Mouse (Mus musculus) neural tube, embryonic 12.5 days (tissue): Measurements from ENCODE around the gene 4930444G20Rik. TPM values are rescaled to one million over a fixed set of nuclear protein-coding genes. Genes with fewer than 3 reads are reported as not detected.
"Not testable (repeated sequence)": the region's sequence is repeated elsewhere in the genome, so short reads cannot be mapped to it uniquely, and the experiment has no call there.

Experiments
- ATAC-seq: fragments of 200-750 bp; cut with Nextera tagmentation; 2 replicates; pipeline ENCODE4 v1.8.0; 2017; ENCODE audit warnings: low read depth, mild to moderate bottlenecking, moderate TSS enrichment, moderate library complexity; ENCODE audit not compliant: low FRiP score
- H3K27ac ChIP-seq: fragments of 300-500 bp; sonication (generic); 2 replicates; pipeline ENCODE4 v1.5.1; 2016
- H3K27me3 ChIP-seq: fragments of 300-500 bp; sonication (generic); replicated peaks from 2 replicates; pipeline ENCODE4 v1.6.1; 2016; ENCODE audit warnings: mild to moderate bottlenecking
- H3K36me3 ChIP-seq: fragments of 300-500 bp; sonication (generic); 2 replicates; pipeline ENCODE4 v1.6.1; 2016; ENCODE audit warnings: mild to moderate bottlenecking
- H3K4me1 ChIP-seq: fragments of 300-500 bp; sonication (generic); 2 replicates; pipeline ENCODE4 v1.6.1; 2016
- H3K4me2 ChIP-seq: fragments of 300-500 bp; sonication (generic); replicated peaks from 2 replicates; pipeline ENCODE4 v1.6.1; 2016; ENCODE audit warnings: mild to moderate bottlenecking
- H3K4me3 ChIP-seq: fragments of 300-500 bp; sonication (generic); 2 replicates; pipeline ENCODE4 v1.5.1; 2016
- H3K9ac ChIP-seq: fragments of 300-500 bp; sonication (generic); 2 replicates; pipeline ENCODE4 v1.6.1; 2016; ENCODE audit warnings: mild to moderate bottlenecking
- H3K9me3 ChIP-seq: fragments of 300-500 bp; sonication (generic); 2 replicates; pipeline ENCODE4 v1.6.1; 2016; ENCODE audit warnings: mild to moderate bottlenecking
- WGBS: fragments of 180-500 bp; shearing (Covaris S2); methylation state at CpG from one replicate; pipeline ENCODE4 v1.1.7; 2016; 5-methylcytosine and 5-hydroxymethylcytosine counted together
- polyA plus RNA-seq: library from polyadenylated mRNA; unstranded; fragments of >200 nt; fragmentation: Nextera tagmentation; extraction: Ambion mirVana; gene quantifications from 2 replicates; pipeline ENCODE4 v1.2.1, GENCODE M21; 2016

The 4930444G20Rik gene
- not detected in 2 replicates for polyA plus RNA-seq

DNA sequence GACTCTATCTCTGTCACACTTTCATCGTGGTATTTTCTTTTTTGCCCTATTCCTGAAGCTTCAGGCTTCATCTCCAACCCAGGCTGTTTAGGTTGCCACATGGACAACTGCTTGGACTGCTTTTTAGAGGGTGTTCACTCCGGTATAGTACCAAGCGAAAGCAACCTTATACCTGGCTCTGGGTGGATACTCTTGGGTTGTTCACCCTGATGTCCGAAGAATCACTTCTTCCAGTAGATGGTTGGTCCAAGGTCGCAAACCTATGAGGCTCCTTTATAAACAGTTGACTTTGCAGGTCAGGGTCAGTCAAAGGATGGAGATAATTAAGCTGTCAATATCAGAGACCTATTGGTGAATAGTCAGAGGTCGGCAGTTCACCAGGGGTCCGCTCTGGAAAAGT is at the start of gene 4930444G20Rik:
4930444G20Rik (minus strand) TSS at position 101 of the 400 bp plus-strand sequence.
- not testable (repeated sequence) for H3K27me3 ChIP-seq, ATAC-seq, H3K9ac ChIP-seq, H3K36me3 ChIP-seq, H3K4me1 ChIP-seq, H3K9me3 ChIP-seq, H3K4me3 ChIP-seq, H3K27ac ChIP-seq, H3K4me2 ChIP-seq
- 93% methylated on average over 7 of the region's 7 CpGs for WGBS

DNA sequence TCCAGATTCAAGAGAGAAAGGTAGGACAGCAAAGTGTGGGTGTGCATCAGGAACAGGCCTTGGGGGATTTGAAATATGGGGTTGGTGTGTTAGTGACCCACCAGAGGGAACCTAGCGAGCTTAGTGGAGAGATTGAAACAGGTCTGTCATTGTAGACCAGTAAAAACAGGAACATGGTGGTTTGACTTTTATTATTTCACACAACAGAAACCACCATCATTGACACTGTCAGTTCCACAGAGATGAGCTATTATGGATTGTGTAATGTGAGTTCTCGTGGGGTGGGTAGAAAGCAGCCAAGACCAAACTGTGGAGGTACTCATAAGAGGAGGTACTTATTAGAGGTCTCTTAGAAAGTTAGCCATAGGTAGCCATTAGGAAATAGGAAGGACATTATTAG is 6.7 kb upstream of the 4930444G20Rik start:
- no peak overlapping the region for H3K4me3 ChIP-seq
- ATAC-seq: no peak
- WGBS: 91% methylated on average over 2 of the region's 2 CpGs
- no peak overlapping the region for H3K9ac ChIP-seq
- no peaks in the 10 kb centered on the region for H3K27me3 ChIP-seq
- no peaks in the 10 kb centered on the region for H3K9me3 ChIP-seq
- H3K36me3 ChIP-seq: no peaks in the 10 kb centered on the region
- H3K27ac ChIP-seq: no peak overlapping the region
- H3K4me1 ChIP-seq: no peaks in the 10 kb centered on the region
- H3K4me2 ChIP-seq: no peak overlapping the region

DNA sequence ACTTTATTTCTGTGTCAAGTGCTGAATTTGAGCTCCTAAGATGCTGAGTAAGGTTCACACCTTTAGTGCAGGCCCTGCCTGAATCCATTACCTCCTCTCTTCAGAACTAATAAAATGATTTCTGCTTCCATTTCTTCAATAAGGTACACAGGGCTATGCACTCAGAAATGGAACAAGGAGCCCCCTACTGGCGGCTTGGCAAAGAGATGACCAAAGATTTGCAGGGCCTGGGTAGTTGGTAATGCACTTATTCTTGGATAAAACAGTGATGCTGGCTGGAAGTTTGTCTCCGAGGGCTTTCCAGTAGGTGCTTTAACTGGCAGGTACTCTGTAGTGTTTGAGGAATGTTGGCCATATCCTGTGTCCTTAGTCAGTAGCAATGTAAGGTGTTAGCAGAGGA is 4.9 kb upstream of the 4930444G20Rik start:
- Histone ChIP-seq H3K4me2 (no peak overlapping the region), H3K4me3 (no peak overlapping the region), H3K36me3 (no peaks in the 10 kb centered on the region), H3K9ac (no peak overlapping the region), H3K9me3 (no peaks in the 10 kb centered on the region), H3K27ac (no peak overlapping the region), H3K4me1 (no peaks in the 10 kb centered on the region), H3K27me3 (no peaks in the 10 kb centered on the region)
- no peak for ATAC-seq
- 60% methylated on average over 2 of the region's 2 CpGs for WGBS

DNA sequence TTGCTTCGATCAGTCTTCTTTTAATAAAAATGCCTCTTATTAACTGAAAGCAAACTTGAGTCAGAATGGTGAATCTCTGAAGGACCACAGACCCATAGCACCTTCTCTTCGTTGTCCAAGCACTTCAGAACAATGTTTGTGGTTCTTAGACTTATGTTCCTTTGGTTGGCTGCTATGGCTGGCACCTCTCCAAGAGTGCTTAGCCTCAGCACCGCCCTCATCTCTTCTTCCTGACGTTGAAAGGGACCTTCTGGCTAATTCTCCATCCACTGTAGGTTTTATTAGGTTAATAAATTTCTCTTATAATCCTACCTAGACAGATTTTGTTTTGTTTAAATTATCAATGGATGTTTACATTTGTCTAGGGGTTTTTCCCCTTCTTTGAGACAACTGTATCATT is 2.7 kb upstream of the 4930444G20Rik start:
- no peaks in the 10 kb centered on the region for H3K4me1 ChIP-seq
- H3K9ac ChIP-seq: no peak overlapping the region
- no peaks in the 10 kb centered on the region for H3K9me3 ChIP-seq
- WGBS: 75% methylated on average over 4 of the region's 4 CpGs
- no peak overlapping the region for H3K4me3 ChIP-seq
- H3K36me3 ChIP-seq: no peaks in the 10 kb centered on the region
- ATAC-seq: no peak
- no peak overlapping the region for H3K27ac ChIP-seq
- H3K4me2 ChIP-seq: no peak overlapping the region
- H3K27me3 ChIP-seq: no peaks in the 10 kb centered on the region

DNA sequence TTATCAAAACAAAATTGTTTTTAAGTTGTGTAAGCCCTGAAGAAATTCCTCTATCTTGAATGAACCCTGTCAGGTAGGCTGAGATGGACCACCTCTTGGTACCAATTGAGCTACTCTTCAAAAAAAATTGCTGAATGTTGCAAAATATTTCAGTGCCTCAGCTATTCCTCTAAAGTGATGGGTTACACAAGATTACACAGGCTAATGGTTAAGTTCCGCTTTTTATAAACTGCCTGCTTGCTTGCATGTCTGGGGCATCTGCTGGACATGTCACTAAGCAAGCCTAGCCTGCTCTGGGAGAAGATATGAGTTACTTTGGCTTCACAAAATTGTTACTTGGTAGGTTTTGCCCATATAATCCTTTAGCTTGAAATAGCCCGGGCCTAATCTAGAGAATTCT is 2.3 kb upstream of the 4930444G20Rik start:
- WGBS: 88% methylated on average over 2 of the region's 2 CpGs
- Histone ChIP-seq H3K4me3 (no peak overlapping the region), H3K27ac (no peak overlapping the region), H3K4me1 (no peaks in the 10 kb centered on the region), H3K4me2 (no peak overlapping the region), H3K36me3 (no peaks in the 10 kb centered on the region), H3K9ac (no peak overlapping the region), H3K9me3 (no peaks in the 10 kb centered on the region), H3K27me3 (no peaks in the 10 kb centered on the region)
- no peak for ATAC-seq

DNA sequence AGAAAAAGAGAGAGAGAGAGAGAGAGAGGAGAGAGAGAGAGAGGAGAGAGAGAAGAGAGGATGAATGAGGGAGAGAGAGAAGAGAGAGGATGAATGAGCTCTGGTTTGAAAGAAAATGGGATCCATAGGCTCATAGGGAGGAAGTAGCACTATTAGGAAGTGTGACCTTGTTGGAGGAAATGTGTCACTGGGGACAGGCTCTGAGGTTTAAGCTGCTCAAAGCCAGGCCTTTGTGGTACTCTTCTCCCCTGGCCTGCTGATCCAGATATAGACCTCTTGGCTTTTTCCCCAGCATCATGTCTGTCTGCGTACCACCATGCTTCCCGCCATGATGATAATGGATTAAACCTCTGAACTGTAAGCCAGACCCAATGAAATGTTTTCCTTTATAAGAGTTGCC is 8.5 kb downstream of the 4930444G20Rik start:
- Histone ChIP-seq H3K9ac (no peak overlapping the region), H3K4me1 (peaks cover 4% of the 10 kb centered on the region; the same call in 1 of the 2 replicates), H3K4me2 (peak overlapping the region; percentile 79), H3K27ac (no peak overlapping the region), H3K36me3 (no peaks in the 10 kb centered on the region), H3K4me3 (no peak overlapping the region), H3K27me3 (no peaks in the 10 kb centered on the region), H3K9me3 (no peaks in the 10 kb centered on the region)
- 90% methylated on average over 2 of the region's 2 CpGs for WGBS
- no peak for ATAC-seq

DNA sequence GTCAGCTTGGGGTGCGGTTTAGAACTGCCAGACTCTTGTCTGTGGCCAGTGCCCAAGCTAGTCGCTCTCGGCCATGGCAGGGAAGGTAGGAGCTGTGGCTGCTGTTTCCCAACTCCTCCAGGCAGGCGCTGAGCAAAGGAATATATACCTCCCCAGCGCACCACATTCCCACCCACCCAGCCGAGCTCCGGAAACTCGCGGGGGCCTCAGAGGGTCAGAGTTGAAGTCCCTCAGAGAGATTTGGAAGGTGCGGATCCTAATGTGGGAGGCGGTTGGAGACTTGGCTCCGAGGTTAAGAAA is 8.9 kb downstream of the 4930444G20Rik start:
- WGBS: 21% methylated on average over 12 of the region's 12 CpGs

DNA sequence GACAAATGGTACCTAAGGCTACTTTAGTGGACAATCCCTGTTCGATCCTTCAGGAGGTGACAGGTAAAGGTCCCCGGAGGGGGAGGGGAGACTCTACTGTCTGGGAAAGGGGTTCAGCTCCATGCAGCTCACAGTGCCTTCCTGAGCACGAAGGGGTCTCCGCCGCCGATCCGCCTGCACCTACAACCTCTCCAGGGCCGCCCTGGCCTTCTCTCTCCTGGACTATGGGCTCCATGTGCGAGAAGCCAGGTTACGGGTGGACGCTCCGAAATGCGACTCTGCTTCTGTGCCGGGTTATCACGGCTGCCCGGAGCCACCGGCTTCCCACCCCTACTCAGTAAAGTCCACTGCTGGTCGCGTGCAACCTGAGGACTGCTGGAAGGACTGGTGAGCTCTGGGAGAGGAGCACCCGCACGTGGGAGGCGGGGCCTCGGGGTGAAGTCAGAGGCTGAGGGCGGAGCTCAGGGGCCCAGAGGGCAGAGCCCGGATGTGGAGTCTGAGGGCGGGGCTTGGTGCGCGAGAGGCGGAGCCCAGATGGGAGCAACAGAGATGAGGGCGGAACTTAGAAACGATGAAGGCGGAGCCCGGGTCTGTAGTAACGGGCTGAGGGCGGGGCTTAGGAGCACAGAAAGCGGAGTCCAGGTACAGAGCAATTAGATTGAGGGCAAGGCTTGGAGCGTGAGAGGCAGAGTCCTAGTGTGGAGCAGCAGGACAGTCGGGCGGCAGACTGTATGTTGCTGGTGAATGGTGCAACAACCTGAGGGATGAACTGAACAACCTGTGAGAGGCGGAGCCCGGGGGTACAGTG is 9.5 kb downstream of the 4930444G20Rik start:
- H3K4me1 ChIP-seq: peaks cover 4% of the 10 kb centered on the region; the same call in 1 of the 2 replicates
- no peaks in the 10 kb centered on the region for H3K27me3 ChIP-seq
- H3K4me3 ChIP-seq: peak overlapping the region; percentile 50
- H3K9ac ChIP-seq: peak overlapping the region; percentile 49; the same call in 1 of the 2 replicates
- peak; percentile 99 for ATAC-seq
- no peaks in the 10 kb centered on the region for H3K36me3 ChIP-seq
- peak overlapping the region; percentile 79 for H3K4me2 ChIP-seq
- WGBS: 10% methylated on average over 41 of the region's 41 CpGs
- H3K9me3 ChIP-seq: no peaks in the 10 kb centered on the region
- no peak overlapping the region for H3K27ac ChIP-seq

More for the DNA sequence above, 8.9 kb downstream of the 4930444G20Rik start:
- Histone ChIP-seq H3K9me3 (no peaks in the 10 kb centered on the region), H3K9ac (peak overlapping the region; percentile 49; the same call in 1 of the 2 replicates), H3K4me1 (peaks cover 4% of the 10 kb centered on the region; the same call in 1 of the 2 replicates), H3K36me3 (no peaks in the 10 kb centered on the region), H3K27me3 (no peaks in the 10 kb centered on the region), H3K4me3 (peak overlapping the region; percentile 50), H3K27ac (no peak overlapping the region), H3K4me2 (peak overlapping the region; percentile 79)
- no peak for ATAC-seq

DNA sequence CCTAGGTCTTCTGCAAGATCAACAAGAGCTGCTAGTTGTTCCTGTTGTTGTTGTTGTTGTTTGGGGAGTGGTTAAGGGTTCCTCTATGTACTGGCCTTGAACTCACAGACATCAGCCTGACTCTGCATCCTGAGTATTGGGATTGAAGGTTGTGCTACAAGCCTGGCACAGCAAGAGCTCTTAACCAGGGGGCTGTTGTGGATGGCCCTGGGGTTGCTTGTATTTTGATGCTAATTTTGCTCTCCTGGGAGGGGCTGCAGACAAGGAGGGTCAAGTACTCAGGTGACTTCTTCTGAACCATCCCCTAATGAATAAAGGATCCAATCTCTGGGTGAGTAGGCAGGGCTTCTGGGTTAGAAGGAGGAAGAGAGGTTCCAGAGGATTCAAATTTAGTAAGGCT is 12.6 kb downstream of the 4930444G20Rik start:
- H3K4me3 ChIP-seq: no peak overlapping the region
- H3K9ac ChIP-seq: no peak overlapping the region
- peaks cover 4% of the 10 kb centered on the region; the same call in 1 of the 2 replicates for H3K4me1 ChIP-seq
- H3K27me3 ChIP-seq: no peaks in the 10 kb centered on the region
- H3K4me2 ChIP-seq: no peak overlapping the region
- no peak overlapping the region for H3K27ac ChIP-seq
- no peaks in the 10 kb centered on the region for H3K36me3 ChIP-seq
- no peaks in the 10 kb centered on the region for H3K9me3 ChIP-seq
- no peak for ATAC-seq

DNA sequence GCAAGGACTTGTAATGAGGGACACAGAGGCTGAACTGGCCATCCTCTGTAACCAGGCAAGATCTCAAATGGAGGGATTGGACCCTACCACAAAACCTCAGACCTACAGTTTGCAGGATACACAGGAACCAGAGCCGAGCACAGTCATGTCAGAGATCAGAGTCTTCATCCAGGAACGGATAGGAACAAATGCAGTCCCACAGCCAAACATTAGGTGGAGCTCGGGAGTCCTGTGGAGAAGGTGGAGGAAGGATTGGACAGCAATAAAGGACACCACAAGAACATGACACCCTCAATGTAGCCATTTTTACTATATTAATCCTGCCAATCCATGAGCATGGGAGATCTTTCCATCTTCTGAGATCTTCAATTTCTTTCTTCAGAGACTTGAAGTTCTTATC is 31.6 kb downstream of the 4930444G20Rik start:
- not testable (repeated sequence) for H3K36me3 ChIP-seq, H3K27ac ChIP-seq, H3K4me2 ChIP-seq, ATAC-seq, H3K9ac ChIP-seq, H3K9me3 ChIP-seq, H3K4me1 ChIP-seq, H3K27me3 ChIP-seq, H3K4me3 ChIP-seq
- WGBS: 11% methylated on average over 3 of the region's 3 CpGs

DNA sequence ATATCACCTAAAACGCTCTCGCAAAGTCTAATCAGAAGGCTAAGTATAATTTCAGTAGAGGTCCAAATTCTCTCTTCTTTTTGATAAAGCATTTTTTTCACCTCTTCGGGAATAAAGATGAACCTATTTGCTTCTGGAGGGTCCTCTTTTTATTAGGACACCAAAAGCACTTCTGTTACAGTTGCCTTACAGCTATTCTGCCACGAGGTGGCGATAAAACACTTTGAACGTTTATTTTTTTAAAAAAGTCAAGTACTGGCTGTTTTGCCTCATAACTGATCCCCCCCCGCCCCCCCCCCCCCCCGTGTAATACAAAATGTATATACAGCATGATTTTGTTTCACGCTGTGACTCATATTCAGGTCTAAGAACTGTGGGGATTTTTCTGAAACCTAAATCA is 33.6 kb downstream of the 4930444G20Rik start:
- Histone ChIP-seq H3K4me1 (no peaks in the 10 kb centered on the region), H3K9me3 (peaks cover 5% of the 10 kb centered on the region; the same call in 1 of the 2 replicates), H3K27ac (no peak overlapping the region), H3K4me3 (no peak overlapping the region), H3K9ac (no peak overlapping the region), H3K4me2 (no peak overlapping the region), H3K27me3 (no peaks in the 10 kb centered on the region), H3K36me3 (no peaks in the 10 kb centered on the region)
- WGBS: 9% methylated on average over 9 of the region's 9 CpGs
- ATAC-seq: no peak

DNA sequence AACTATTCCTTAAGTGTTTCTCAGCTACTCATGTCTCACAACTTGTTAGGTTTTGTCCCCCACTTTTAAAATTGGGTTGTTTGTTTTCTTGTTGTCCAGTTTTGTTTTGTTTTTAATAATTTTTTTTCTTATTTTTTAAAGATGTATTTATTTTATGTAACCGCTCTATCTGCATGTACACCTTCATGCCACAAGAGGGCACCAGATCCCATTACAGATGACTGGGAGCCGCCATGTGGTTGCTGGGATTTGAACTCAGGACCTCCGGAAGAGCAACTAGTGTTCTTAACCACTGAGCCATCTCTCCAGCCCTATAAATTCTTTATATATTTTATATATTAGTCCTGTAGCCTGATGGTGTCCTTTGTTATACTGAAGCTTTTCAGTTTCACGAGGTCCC is 49.3 kb downstream of the 4930444G20Rik start:
- Histone ChIP-seq H3K4me1 (no peaks in the 10 kb centered on the region), H3K9me3 (no peaks in the 10 kb centered on the region), H3K27me3 (no peaks in the 10 kb centered on the region), H3K4me2 (no peak overlapping the region), H3K9ac (no peak overlapping the region), H3K27ac (no peak overlapping the region), H3K4me3 (no peak overlapping the region), H3K36me3 (no peaks in the 10 kb centered on the region)
- no peak for ATAC-seq
- 93% methylated on average over 4 of the region's 4 CpGs for WGBS
